Mouse (Mus musculus) macrophage (primary cell): ENCODE results near the gene Acpp. TPM values are rescaled to one million over a fixed set of nuclear protein-coding genes. Genes with fewer than 3 reads are reported as not detected.

ENCODE experiments used
- H3K27ac ChIP-seq: fragments of 350-480 bp; formaldehyde crosslinking; 2 replicates; pipeline ENCODE4 v1.9.0; 2021
- H3K36me3 ChIP-seq: fragments of 350-480 bp; formaldehyde crosslinking; 2 replicates; pipeline ENCODE4 v1.9.0; 2021; ENCODE audit errors: inconsistent target
- H3K4me3 ChIP-seq: fragments of 350-480 bp; formaldehyde crosslinking; 2 replicates; pipeline ENCODE4 v1.9.0; 2021; ENCODE audit errors: inconsistent target
- H3K79me2 ChIP-seq: fragments of 350-480 bp; formaldehyde crosslinking; 2 replicates; pipeline ENCODE4 v1.9.0; 2021; ENCODE audit errors: inconsistent target
- WGBS: methylation state at CpG from one replicate; pipeline ENCODE4 v1.1.7; 2026; ENCODE audit warnings: inconsistent platforms; ENCODE audit not compliant: missing documents; 5-methylcytosine and 5-hydroxymethylcytosine counted together
- polyA plus RNA-seq: library from polyadenylated mRNA; stranded (reverse); fragments of 250-400 nt; gene quantifications from 3 replicates; pipeline ENCODE4 v1.2.4, GENCODE M21; 2018; ENCODE audit warnings: inconsistent platforms

Acpp gene
- polyA plus RNA-seq, 1 experiment from 2014 or later, result 2.0 TPM

DNA sequence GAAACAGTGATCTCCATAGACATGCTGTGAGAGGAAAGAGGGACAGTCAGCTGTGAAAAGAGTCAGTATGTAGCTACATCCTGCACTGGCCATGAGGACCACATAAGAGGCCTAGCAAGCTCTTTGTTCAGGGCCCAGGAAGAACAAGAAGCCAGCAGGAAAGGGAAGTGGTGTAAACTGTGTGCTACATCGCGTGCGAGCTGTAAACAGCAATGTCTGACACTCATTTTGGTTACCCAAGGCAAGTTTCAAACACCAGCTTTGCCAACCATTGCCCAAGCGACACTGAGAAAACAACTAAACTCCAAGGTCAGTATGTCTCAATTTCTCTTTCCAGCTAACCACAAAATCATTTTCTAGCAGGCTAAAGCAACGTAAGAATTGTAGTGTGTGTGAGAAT, 6.2 kb downstream of the Acpp start:
- 46% methylated on average over 5 of the region's 5 CpGs for WGBS
- H3K27ac ChIP-seq, result no peak overlapping the region
- no peak overlapping the region for H3K4me3 ChIP-seq
- H3K36me3 ChIP-seq, result no peaks in the 10 kb centered on the region
- no peaks in the 10 kb centered on the region for H3K79me2 ChIP-seq

DNA sequence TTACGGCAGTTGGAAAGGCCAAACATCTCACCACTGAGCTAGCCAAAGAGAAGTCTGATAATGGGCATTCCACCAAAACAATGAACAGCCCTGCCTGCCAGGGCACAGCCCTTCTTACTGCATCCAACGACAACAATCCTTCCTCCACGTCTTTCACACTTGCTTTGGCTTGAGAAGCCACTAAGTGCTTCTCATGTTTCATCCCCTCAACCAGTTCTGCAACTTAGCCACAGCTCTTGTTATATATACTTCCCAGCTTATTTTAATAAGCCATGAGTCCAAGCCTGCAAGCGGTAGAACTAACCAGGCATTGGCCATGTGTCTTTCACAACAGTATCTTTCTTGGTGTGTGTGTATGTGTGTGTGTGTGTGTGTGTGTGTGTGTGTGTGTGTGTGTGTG, 8.9 kb downstream of the Acpp start:
- H3K79me2 ChIP-seq, result no peaks in the 10 kb centered on the region
- 93% methylated on average over 4 of the region's 4 CpGs for WGBS
- H3K36me3 ChIP-seq, result no peaks in the 10 kb centered on the region
- H3K4me3 ChIP-seq, result no peak overlapping the region
- no peak overlapping the region for H3K27ac ChIP-seq

DNA sequence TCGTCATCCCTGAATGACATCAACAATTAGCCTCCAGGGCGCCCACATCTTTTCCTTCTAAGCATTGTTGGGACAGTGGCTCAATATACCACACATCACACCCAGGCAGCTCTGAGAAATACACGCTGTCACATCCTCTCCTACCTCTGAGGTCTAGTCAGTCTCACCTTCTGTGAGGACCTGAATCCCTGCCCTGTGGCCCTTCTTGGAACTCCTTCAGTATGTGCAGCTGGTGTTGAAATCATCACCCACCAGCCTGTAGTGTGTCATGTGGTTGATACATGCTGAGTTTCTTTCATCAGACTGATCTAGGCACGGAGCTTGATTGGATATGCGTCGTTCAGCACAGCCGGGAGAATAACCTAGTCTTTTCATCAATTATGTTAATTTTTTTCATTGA, 16.0 kb downstream of the Acpp start:
- H3K79me2 ChIP-seq, result no peaks in the 10 kb centered on the region
- no peak overlapping the region for H3K4me3 ChIP-seq
- 90% methylated on average over 7 of the region's 7 CpGs for WGBS
- no peak overlapping the region for H3K27ac ChIP-seq
- no peaks in the 10 kb centered on the region for H3K36me3 ChIP-seq

DNA sequence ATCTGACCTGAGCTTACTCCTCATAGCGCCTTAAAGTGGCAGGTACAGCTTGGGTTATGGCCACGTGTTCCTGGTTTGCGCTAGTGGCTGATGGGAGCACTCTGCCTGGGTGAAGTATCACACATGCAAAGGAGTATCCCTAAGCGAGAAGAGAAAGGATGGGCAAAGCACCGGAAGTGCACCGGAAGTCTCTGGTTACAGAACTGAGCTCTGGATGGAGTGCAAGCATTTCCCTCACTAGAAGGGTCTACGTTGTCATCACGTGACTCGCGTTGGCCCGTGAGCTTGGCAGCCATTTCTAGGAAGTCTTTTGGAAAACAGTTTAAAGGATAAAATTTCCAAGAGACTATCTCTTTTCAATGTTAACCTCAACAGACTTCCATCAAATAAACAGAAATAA, 21.2 kb downstream of the Acpp start:
- H3K27ac ChIP-seq, result no peak overlapping the region
- no peaks in the 10 kb centered on the region for H3K36me3 ChIP-seq
- H3K79me2 ChIP-seq, result no peaks in the 10 kb centered on the region
- no peak overlapping the region for H3K4me3 ChIP-seq
- WGBS, result 95% methylated on average over 11 of the region's 11 CpGs

DNA sequence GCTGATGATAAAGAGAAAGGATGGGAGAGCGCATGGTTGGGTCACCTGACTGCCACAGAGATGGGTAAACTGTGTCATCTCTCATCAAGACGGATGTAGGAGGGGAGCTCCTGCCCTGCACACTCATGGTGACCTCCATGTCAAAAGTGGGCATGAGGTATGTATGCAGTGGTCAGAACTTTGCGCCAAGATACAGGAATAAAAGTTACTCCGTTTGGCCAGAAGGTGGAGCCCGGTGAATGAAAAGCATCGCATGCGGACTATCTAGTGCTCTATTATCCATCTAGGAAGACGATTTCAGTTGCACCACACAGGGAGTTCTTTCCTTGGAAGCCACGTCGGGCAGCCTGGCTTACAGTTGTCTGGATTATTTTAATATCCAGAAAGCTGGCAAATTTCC, 22.0 kb downstream of the Acpp start:
- 19% methylated on average over 10 of the region's 10 CpGs for WGBS
- H3K27ac ChIP-seq, result no peak overlapping the region
- H3K36me3 ChIP-seq, result no peaks in the 10 kb centered on the region
- H3K79me2 ChIP-seq, result no peaks in the 10 kb centered on the region
- H3K4me3 ChIP-seq, result no peak overlapping the region

DNA sequence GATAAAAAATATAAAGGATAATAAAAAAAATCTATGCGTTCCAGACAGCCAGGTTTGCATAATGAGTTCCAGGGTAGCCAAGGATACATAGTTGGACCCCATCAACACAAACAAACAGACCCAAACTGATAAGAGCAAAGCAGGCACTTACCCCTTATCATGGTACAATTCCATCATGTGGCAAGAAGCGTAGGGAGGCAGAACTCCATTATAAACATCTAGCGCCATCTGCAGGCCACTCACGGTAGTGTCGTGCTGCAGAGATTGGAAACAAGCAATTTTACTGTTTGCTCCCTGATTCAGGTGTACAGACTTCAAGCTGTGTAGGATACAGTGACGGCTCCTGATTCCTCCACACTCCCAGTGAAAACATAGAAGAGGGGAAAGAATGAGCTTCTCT, 30.8 kb downstream of the Acpp start:
- 22% methylated on average over 6 of the region's 6 CpGs for WGBS
- Histone ChIP-seq H3K4me3 (no peak overlapping the region), H3K79me2 (no peaks in the 10 kb centered on the region)

DNA sequence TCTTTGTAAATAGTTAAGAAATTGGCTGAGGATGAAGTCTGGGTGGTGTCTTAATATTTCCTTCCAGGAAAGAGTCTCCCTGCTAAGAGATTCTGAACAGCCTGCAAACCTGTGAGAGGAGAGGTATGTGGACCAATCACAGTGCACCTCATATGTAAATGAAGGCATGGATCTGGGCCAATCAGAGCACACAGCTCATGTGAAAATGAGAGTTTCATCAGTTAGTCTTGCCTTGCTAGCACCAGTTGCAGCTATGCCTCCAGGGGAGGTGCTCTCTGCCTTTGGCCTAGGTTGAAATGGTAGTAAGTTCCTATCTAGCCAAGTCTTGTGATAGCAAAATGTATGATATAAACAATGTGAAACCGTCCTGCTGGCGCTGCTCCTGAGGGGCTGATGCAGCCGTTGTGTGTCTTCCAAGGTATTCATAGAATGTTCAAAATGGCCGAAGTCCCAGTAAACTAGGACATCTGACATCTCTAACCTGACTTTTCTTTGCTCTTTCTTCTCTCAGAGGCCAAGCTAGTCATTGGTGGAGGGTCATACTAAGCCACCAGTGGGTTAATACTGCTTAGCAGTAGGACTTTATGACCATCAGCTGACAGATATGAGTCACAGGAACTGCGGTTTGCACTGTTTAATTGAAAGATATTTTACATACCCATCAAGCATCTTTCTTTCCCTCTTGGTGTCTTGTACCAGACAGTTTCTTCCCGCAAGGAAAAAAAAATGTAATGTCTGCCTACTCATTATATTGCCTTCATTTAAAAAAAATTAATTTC, 32.0 kb downstream of the Acpp start:
- Histone ChIP-seq H3K36me3 (no peaks in the 10 kb centered on the region), H3K27ac (no peak overlapping the region), H3K79me2 (no peaks in the 10 kb centered on the region), H3K4me3 (no peak overlapping the region)
- WGBS, result 94% methylated on average over 6 of the region's 6 CpGs

More for the DNA sequence above, 30.8 kb downstream of the Acpp start:
- H3K36me3 ChIP-seq, result no peaks in the 10 kb centered on the region
- H3K27ac ChIP-seq, result no peak overlapping the region

DNA sequence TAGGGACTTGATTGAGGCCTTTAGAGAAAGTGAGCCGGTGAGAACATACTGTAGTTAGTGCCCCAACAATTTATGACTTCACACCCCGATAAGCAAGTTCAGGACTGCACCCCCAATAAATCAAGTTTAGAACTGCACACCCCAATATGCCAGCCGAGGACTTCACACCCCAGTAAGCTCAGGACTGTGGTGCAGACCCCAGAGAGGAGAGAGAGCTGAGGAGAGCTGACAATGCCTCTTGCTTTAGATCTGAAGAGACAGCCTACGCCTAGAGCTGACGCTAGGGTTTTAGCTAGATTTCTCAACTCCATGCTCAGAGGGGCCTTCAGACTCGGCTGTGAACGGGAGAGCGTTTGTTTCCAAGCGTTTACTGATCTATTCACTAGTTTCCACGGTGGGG, 32.7 kb downstream of the Acpp start:
- no peak overlapping the region for H3K4me3 ChIP-seq
- whole genome bisulfite sequencing, result 90% methylated on average over 10 of the region's 10 CpGs
- H3K79me2 ChIP-seq, result no peaks in the 10 kb centered on the region
- H3K27ac ChIP-seq, result no peak overlapping the region
- H3K36me3 ChIP-seq, result no peaks in the 10 kb centered on the region

DNA sequence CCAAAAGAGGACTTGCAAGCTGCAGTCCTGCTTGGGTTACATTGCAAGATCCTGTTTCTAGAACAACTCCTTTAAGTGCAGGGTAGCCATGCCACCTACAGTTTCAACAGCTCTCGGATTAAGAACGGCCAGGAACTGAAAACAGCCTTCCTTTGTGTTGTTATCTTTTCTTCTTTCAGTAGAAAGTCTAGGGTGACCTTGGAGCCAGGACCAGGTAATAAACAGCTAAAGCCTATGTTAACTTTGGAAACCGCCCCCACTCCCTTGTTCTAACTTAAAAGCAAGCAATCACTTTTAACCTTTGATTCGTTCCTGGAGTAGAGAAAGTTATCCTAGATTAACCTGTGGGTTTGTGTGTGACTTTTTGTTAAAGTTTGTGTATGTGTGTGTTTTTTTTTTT, 33.2 kb downstream of the Acpp start:
- 92% methylated on average over 4 of the region's 4 CpGs for WGBS
- H3K79me2 ChIP-seq, result no peaks in the 10 kb centered on the region
- H3K4me3 ChIP-seq, result no peak overlapping the region
- no peak overlapping the region for H3K27ac ChIP-seq
- H3K36me3 ChIP-seq, result no peaks in the 10 kb centered on the region

DNA sequence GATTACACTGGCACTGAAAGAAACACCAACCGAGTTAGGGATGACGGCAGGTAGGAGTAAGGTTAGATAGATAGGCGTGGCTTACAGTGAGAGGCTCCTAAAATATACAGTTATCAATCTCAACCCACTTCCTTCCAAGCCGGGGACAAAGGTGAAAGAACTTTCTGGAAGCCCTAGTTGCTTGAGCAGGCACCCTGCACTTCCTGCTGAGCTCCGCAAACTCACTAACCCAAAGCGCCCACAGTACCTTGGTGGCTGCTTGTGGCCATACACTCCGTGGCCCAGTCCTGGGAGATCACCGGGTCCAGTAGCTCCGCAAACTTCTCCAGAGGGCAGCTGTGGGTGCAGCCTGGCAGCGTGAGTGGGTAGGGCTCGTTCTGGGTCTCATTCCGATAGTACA, 37.0 kb downstream of the Acpp start:
- Histone ChIP-seq H3K27ac (no peak overlapping the region), H3K79me2 (no peaks in the 10 kb centered on the region), H3K36me3 (no peaks in the 10 kb centered on the region), H3K4me3 (no peak overlapping the region)
- WGBS, result 77% methylated on average over 12 of the region's 12 CpGs

DNA sequence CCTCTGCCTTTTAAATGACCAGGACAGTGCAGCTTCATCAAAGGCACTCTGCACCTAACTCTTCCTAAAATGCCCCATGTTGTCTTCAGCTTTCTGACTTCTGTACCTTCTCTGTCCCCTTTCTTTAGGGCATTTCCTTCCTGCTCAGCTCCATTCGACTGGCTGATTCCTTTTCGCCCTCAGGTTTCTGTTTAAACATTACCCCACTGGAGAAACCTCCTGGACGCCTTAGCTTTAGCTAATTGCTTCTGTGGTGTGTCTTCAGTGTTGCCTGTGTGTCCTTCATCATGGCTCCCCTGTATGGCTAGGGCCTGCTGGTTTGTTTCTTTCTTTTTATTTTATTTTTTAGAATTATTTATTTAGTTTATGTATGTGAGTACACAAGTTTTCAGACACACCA, 40.5 kb downstream of the Acpp start:
- WGBS, result 56% methylated on average over 3 of the region's 3 CpGs
- Histone ChIP-seq H3K27ac (no peak overlapping the region), H3K4me3 (no peak overlapping the region), H3K36me3 (no peaks in the 10 kb centered on the region), H3K79me2 (no peaks in the 10 kb centered on the region)

DNA sequence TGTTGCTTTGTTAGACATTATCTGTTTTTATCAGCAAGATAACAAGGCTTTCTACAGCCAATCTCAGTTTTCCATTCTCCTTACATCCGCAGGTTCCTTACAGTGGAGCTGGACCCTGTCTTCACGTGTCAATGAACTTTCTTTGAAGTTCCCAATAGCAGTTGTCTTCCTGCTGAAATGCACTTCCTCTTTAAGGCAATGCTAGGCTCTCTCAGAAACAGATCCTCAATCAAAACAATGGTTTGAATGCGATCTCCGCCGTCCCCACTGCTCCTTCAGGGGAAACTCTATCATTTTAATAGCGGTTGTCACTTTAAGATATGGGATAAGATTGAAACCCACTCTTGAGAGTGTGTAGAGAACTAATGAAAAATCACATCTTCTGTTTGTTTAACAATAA, 52.6 kb downstream of the Acpp start:
- WGBS, result 29% methylated on average over 6 of the region's 6 CpGs

DNA sequence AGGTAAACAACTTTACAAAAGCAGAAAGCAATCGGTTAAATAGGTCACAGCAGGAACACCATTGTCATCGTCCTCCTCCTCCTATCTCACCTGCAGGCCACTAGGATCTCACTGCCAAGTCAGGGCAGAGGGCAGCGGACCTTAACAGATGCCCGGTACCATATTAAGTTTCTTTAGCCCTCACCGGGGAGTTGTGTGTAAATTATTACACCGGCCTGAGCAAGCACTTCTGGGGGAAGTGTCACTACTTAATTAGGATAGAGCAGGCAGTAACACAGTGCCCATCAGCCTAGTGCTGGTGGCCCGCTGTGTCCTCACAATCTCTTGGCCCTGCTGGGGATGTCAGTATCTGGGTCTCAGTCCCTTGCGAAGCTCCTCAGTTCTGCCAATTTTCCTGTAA, 55.0 kb downstream of the Acpp start:
- no peak overlapping the region for H3K4me3 ChIP-seq
- H3K79me2 ChIP-seq, result no peaks in the 10 kb centered on the region
- no peaks in the 10 kb centered on the region for H3K36me3 ChIP-seq
- 90% methylated on average over 8 of the region's 8 CpGs for WGBS
- no peak overlapping the region for H3K27ac ChIP-seq

More for the DNA sequence above, 52.6 kb downstream of the Acpp start:
- Histone ChIP-seq H3K4me3 (no peak overlapping the region), H3K79me2 (no peaks in the 10 kb centered on the region), H3K27ac (no peak overlapping the region), H3K36me3 (no peaks in the 10 kb centered on the region)

DNA sequence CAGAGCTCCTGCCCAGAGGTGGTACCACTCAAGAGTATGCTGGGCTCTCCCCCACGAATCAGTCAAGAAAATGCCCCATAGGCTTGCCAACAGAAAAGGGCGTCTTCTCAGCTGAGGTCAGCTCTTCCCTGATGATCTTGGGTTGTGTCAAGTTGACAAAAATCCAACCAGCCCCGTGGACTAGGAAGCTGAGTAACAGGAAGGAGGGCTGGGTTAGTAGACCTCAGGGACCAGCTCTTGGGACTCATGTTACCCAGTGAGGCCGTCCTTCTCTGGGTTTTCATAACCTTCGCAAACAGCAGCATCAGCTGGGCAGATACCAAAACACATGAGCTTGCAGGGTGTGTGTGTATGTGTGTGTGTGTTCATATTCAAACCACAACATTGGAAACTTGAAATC, 55.8 kb downstream of the Acpp start:
- Histone ChIP-seq H3K36me3 (no peaks in the 10 kb centered on the region), H3K27ac (no peak overlapping the region), H3K79me2 (no peaks in the 10 kb centered on the region), H3K4me3 (no peak overlapping the region)
- WGBS, result 61% methylated on average over 5 of the region's 5 CpGs

DNA sequence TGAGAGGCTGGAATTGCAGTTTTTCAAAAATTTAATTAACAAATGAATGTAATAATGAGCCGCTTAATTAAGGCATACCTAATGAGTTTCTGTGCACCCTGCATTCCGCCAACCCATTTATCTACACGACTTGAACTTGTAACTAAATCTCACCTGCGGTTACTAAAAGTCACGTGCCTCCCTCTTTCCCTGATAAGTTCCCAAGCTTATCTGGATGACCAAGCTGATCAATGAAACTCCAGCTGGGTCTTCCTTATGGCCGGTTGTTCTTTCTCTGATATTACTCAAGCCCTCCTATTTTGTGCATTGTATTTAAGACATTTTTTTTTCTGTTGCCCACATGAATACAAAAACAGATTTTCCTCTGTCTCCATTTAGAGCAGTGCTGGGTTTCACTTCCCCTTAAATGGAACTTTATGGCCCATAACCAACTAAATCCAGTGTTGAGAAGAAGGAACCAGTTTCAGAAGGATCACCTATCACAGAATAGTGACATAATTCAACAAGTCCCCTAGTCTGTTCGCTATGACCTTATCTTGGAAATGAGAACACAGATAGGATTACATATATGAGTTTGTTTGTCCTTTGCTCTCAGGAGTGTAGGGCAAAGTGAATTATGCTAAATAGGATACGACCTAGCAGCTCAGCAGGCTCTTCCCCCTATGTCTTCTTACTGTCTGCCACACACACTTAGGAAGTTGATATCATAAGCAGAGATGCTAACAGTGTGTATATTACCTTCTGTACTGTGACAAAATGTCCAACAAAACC, 56.6 kb downstream of the Acpp start:
- H3K27ac ChIP-seq, result no peak overlapping the region
- WGBS, result 64% methylated on average over 8 of the region's 8 CpGs
- no peaks in the 10 kb centered on the region for H3K36me3 ChIP-seq
- no peaks in the 10 kb centered on the region for H3K79me2 ChIP-seq
- no peak overlapping the region for H3K4me3 ChIP-seq
